Mouse (Mus musculus) forebrain, postnatal 0 days (tissue): ENCODE data around the gene Gpr68. TPM values are rescaled to one million over a fixed set of nuclear protein-coding genes. Genes with fewer than 3 reads are reported as not detected.

Source experiments
- ATAC-seq: fragments of 200-750 bp; cut with Nextera tagmentation; 2 replicates; pipeline ENCODE4 v1.8.0; 2017; ENCODE audit warnings: mild to moderate bottlenecking, moderate library complexity
- DNase-seq: peaks from one replicate; pipeline ENCODE4 v3.0.0-alpha.2; 2015
- H3K27ac ChIP-seq: fragments of 300-500 bp; sonication (generic); 2 replicates; pipeline ENCODE4 v1.5.1; 2014; ENCODE audit warnings: low read depth, mild to moderate bottlenecking, antibody characterized with exemption, low read length, moderate library complexity, mixed read lengths
- H3K27me3 ChIP-seq: fragments of 300-500 bp; sonication (generic); 2 replicates; pipeline ENCODE4 v1.6.1; 2014; ENCODE audit warnings: mild to moderate bottlenecking, low read length, mixed read lengths; ENCODE audit not compliant: insufficient read depth
- H3K36me3 ChIP-seq: fragments of 300-500 bp; sonication (generic); 2 replicates; pipeline ENCODE4 v1.6.1; 2014; ENCODE audit warnings: mild to moderate bottlenecking, moderate library complexity; ENCODE audit not compliant: insufficient read depth
- H3K4me1 ChIP-seq: fragments of 300-500 bp; sonication (generic); 2 replicates; pipeline ENCODE4 v1.6.1; 2014; ENCODE audit warnings: antibody characterized with exemption; ENCODE audit not compliant: insufficient read depth
- H3K4me2 ChIP-seq: fragments of 300-500 bp; sonication (generic); 2 replicates; pipeline ENCODE4 v1.6.1; 2014; ENCODE audit warnings: low read depth, mild to moderate bottlenecking, moderate library complexity
- H3K4me3 ChIP-seq: fragments of 300-500 bp; sonication (generic); 2 replicates; pipeline ENCODE4 v1.5.1; 2014; ENCODE audit warnings: low read depth, low read length, mixed read lengths
- H3K9ac ChIP-seq: fragments of 300-500 bp; sonication (generic); 2 replicates; pipeline ENCODE4 v1.6.1; 2014; ENCODE audit warnings: mild to moderate bottlenecking
- H3K9me3 ChIP-seq: fragments of 300-500 bp; sonication (generic); 2 replicates; pipeline ENCODE4 v1.6.1; 2016; ENCODE audit warnings: low read length
- CTCF ChIP-seq: sonication (generic); IDR thresholded peaks from 2 replicates; pipeline ENCODE4 v1.5.1; 2016; ENCODE audit warnings: antibody characterized with exemption, control low read depth, low read depth
- WGBS: fragments of 180-500 bp; shearing (Covaris S2); extraction: QIAGEN DNeasy Blood & Tissue Kit; methylation state at CpG from one replicate; pipeline ENCODE4 v1.1.7; 2014; 5-methylcytosine and 5-hydroxymethylcytosine counted together
- polyA plus RNA-seq: library from polyadenylated mRNA; unstranded; fragments of >200 nt; fragmentation: Nextera tagmentation; extraction: Ambion mirVana; gene quantifications from 2 replicates; pipeline ENCODE4 v1.2.1, GENCODE M21; 2015
- total RNA-seq: library from RNA; depleted of rRNA; stranded (reverse); fragments of >200 nt; gene quantifications from 2 replicates; pipeline ENCODE4 v1.2.3, GENCODE M21; 2014

The Gpr68 gene
- total and polyA plus RNA-seq, 2 experiments from 2014 or later, result 3.7 to 7.0 TPM

DNA sequence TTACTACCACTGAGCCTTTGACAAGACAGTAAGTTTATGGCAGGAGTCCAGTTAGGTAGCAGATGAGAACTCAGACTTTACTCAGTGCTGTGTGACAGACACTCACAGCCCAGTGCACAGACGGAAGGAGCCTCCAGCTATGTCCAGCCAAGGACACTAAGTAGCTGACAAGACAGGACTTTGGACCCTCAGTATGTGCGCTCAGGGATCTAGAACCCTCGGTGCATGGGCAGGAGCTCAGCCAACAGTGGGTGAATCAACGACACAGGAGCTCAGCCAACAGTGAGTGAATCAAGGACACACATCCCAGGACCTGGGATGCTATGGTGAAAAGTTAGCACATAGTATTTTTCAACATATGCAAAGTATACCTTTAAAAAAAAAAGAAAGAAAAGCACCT lies 28.7 kb upstream of the Gpr68 start:
- H3K9ac ChIP-seq, result no peak overlapping the region
- H3K9me3 ChIP-seq, result no peaks in the 10 kb centered on the region
- DNase-seq, result no peak
- no peak for ATAC-seq
- 84% methylated on average over 4 of the region's 4 CpGs for WGBS
- no peaks in the 10 kb centered on the region for H3K4me1 ChIP-seq
- no peaks in the 10 kb centered on the region for H3K27me3 ChIP-seq
- no peak for TF ChIP-seq CTCF
- H3K27ac ChIP-seq, result no peak overlapping the region
- H3K36me3 ChIP-seq, result peaks cover 52% of the 10 kb centered on the region
- H3K4me2 ChIP-seq, result no peak overlapping the region
- H3K4me3 ChIP-seq, result no peak overlapping the region

- Histone ChIP-seq H3K4me3 (no peak overlapping the region), H3K4me2 (no peak overlapping the region), H3K36me3 (peaks cover 52% of the 10 kb centered on the region), H3K27me3 (no peaks in the 10 kb centered on the region), H3K9me3 (no peaks in the 10 kb centered on the region), H3K27ac (no peak overlapping the region), H3K9ac (no peak overlapping the region), H3K4me1 (no peaks in the 10 kb centered on the region)
- 25% methylated on average over 2 of the region's 2 CpGs for WGBS
- ATAC-seq (peak; percentile 74), DNase-seq (peak; percentile 87)
- peak; percentile 91 for TF ChIP-seq CTCF
These were observed 28.1 kb upstream of the Gpr68 start for GRCm38 (mm10) chr12:100936116-100936515.

DNA sequence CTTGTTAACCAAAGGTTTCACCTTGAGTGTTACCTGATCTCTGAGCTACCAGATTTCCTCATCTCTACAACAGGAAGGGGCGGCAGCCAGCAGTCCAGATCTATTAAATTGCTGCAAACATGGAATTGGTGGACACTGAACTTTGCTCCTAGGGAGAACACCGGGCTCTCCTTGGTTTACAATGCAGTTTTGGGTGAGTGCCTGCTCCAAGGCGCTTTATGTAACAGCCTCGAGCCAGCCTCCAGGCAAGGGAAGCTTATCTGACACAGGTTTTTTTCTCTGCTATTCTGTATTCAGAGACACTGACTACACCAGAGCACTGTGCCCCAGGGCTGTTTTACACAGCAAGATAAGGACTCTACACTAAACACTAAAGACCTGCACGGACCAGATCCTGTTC lies 26.8 kb upstream of the Gpr68 start:
- no peaks in the 10 kb centered on the region for H3K27me3 ChIP-seq
- DNase-seq (no peak), ATAC-seq (no peak)
- H3K9me3 ChIP-seq, result no peaks in the 10 kb centered on the region
- H3K4me3 ChIP-seq, result no peak overlapping the region
- H3K27ac ChIP-seq, result no peak overlapping the region
- WGBS, result 99% methylated on average over 5 of the region's 5 CpGs
- no peak overlapping the region for H3K9ac ChIP-seq
- no peak overlapping the region for H3K4me2 ChIP-seq
- H3K36me3 ChIP-seq, result peaks cover 50% of the 10 kb centered on the region
- no peak for TF ChIP-seq CTCF
- no peaks in the 10 kb centered on the region for H3K4me1 ChIP-seq

GRCm38 (mm10) chr12:100931653-100932052 lies 23.7 kb upstream of the Gpr68 start:
- ATAC-seq (no peak), DNase-seq (no peak)
- no peak for TF ChIP-seq CTCF
- Histone ChIP-seq H3K9me3 (no peaks in the 10 kb centered on the region), H3K4me2 (no peak overlapping the region), H3K9ac (no peak overlapping the region), H3K4me1 (no peaks in the 10 kb centered on the region), H3K27ac (no peak overlapping the region), H3K27me3 (no peaks in the 10 kb centered on the region), H3K4me3 (no peak overlapping the region), H3K36me3 (peaks cover 61% of the 10 kb centered on the region)
- 96% methylated on average over 14 of the region's 14 CpGs for WGBS

- Histone ChIP-seq H3K4me3 (no peak overlapping the region), H3K4me1 (no peaks in the 10 kb centered on the region), H3K4me2 (no peak overlapping the region), H3K27me3 (no peaks in the 10 kb centered on the region), H3K9me3 (no peaks in the 10 kb centered on the region), H3K36me3 (peaks cover 62% of the 10 kb centered on the region), H3K27ac (no peak overlapping the region), H3K9ac (no peak overlapping the region)
- ATAC-seq, result no peak
- no peak for TF ChIP-seq CTCF
- WGBS, result 90% methylated on average over 9 of the region's 9 CpGs
- no peak for DNase-seq
These were observed 20.3 kb upstream of the Gpr68 start for GRCm38 (mm10) chr12:100928286-100928685.

DNA sequence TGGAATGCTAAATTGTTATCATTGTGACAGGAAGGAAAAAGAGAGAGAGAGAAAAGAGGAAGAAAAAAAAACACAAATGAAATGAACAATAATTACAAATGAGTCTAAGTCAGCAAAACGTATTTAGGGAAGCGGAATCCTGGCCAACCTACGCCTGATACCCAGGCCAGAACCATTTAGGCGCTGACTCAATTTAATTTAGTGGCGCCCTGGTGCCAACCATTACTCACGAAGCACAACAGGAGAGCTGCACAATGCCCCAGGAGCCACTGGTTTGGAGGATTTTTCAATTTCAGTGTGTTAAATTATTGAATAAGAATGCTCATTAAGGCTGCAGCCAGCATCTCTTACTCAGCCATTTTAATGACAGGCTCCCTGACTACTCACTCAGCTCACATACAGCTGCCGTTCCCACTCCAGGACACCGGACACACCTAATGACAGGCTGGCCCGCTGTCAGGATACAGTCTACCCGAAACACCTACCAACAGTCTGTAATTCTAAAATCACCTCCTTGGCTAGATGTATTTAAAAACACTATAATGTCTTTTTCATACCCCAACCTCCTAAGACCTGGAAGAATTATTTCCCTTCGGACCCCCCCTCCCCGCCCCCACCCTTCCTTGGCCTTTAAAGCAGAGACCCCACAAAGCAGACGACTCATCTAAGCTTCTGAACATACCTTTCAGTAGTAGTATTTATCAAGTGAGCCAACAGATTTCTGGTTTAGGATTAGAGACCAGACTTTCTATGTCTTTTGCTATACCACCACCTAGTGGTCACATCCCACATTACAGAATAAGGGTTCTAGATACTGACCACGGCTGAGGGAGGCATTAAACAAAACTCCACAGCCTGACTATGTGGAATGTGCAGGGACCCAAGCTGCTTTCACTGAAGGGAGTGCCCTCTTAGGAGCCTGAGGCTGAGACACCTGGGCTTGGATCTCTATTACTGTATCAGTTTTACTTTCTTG lies 17.9 kb upstream of the Gpr68 start:
- H3K36me3 ChIP-seq, result peaks cover 58% of the 10 kb centered on the region
- DNase-seq (peak; percentile 90), ATAC-seq (peak; percentile 81)
- no peaks in the 10 kb centered on the region for H3K9me3 ChIP-seq
- no peak overlapping the region for H3K4me2 ChIP-seq
- H3K27me3 ChIP-seq, result no peaks in the 10 kb centered on the region
- H3K4me3 ChIP-seq, result no peak overlapping the region
- 57% methylated on average over 14 of the region's 14 CpGs for WGBS
- no peak overlapping the region for H3K27ac ChIP-seq
- H3K4me1 ChIP-seq, result no peaks in the 10 kb centered on the region
- peak; percentile 87 for TF ChIP-seq CTCF
- no peak overlapping the region for H3K9ac ChIP-seq

DNA sequence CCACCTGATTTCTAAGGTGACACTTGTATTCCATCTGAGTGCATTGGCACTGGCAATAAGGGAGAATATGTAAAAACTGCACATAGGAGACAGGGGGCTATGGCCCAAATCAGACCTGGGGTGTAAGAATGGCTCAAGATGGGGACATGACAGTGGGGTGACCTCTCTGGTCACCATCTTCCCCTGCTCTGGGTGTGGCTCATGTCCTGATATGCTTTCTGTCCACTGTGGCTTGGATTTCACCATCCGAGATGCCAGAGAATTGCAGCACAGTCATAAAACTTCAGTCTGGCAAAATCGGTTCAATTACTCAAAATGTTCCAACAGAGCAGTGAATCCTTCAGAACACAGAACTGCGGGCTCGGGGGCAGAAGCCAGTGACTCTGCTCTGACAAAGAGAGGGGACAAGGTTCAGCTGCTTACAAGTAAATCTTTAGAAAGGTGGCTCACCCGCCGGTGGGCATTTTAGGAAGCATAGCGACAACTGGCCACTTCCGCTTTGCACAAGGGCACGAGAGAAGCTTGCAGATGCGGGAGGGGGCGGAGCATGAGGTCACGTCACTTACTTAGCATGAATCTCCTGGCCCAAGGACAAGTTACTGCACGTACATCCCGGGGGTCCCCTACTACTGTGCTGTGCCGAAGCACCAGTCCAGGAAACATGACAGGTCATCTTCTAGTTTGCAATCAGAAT lies 16.8 kb upstream of the Gpr68 start:
- Histone ChIP-seq H3K36me3 (peaks cover 54% of the 10 kb centered on the region), H3K4me3 (no peak overlapping the region), H3K9me3 (no peaks in the 10 kb centered on the region), H3K27me3 (no peaks in the 10 kb centered on the region), H3K4me1 (no peaks in the 10 kb centered on the region), H3K27ac (no peak overlapping the region), H3K4me2 (no peak overlapping the region), H3K9ac (no peak overlapping the region)
- WGBS, result 88% methylated on average over 15 of the region's 15 CpGs
- no peak for TF ChIP-seq CTCF
- no peak for DNase-seq
- ATAC-seq, result no peak
